Mouse (Mus musculus) neural tube, embryonic 11.5 days (tissue): Measurements from ENCODE around the gene Pmpcb. TPM values are rescaled to one million over a fixed set of nuclear protein-coding genes. Genes with fewer than 3 reads are reported as not detected.
A peak's percentile ranks its signal among the peaks of the same experiment; 100 is the strongest.

ENCODE experiments used
- ATAC-seq: fragments of 200-750 bp; cut with Nextera tagmentation; 2 replicates; pipeline ENCODE4 v1.8.0; 2017; ENCODE audit warnings: moderate number of reproducible peaks, mild to moderate bottlenecking, moderate TSS enrichment, moderate library complexity; ENCODE audit not compliant: insufficient read depth, low FRiP score, low TSS enrichment
- DNase-seq: peaks from one replicate; pipeline ENCODE4 v3.0.0-alpha.2; 2015; ENCODE audit warnings: low spot score
- H3K27ac ChIP-seq: fragments of 300-500 bp; sonication (generic); 2 replicates; pipeline ENCODE4 v1.5.1; 2014; ENCODE audit warnings: low read depth, mild to moderate bottlenecking, low read length
- H3K27me3 ChIP-seq: fragments of 300-500 bp; sonication (generic); 2 replicates; pipeline ENCODE4 v1.6.1; 2014; ENCODE audit warnings: mild to moderate bottlenecking, low read length, mixed read lengths; ENCODE audit not compliant: control insufficient read depth, insufficient read depth
- H3K36me3 ChIP-seq: fragments of 300-500 bp; sonication (generic); 2 replicates; pipeline ENCODE4 v1.6.1; 2014; ENCODE audit warnings: mild to moderate bottlenecking, low read length, moderate library complexity, mixed read lengths; ENCODE audit not compliant: control insufficient read depth, insufficient read depth
- H3K4me1 ChIP-seq: fragments of 300-500 bp; sonication (generic); 2 replicates; pipeline ENCODE4 v1.6.1; 2014; ENCODE audit warnings: low read length, mixed read lengths; ENCODE audit not compliant: control insufficient read depth, insufficient read depth
- H3K4me2 ChIP-seq: fragments of 300-500 bp; sonication (generic); 2 replicates; pipeline ENCODE4 v1.6.1; 2014; ENCODE audit warnings: low read depth, mild to moderate bottlenecking, moderate library complexity
- H3K4me3 ChIP-seq: fragments of 300-500 bp; sonication (generic); 2 replicates; pipeline ENCODE4 v1.5.1; 2014; ENCODE audit warnings: low read depth, low read length
- H3K9ac ChIP-seq: fragments of 300-500 bp; sonication (generic); 2 replicates; pipeline ENCODE4 v1.6.1; 2014; ENCODE audit warnings: mild to moderate bottlenecking, low read length
- H3K9me3 ChIP-seq: fragments of 300-500 bp; sonication (generic); 2 replicates; pipeline ENCODE4 v1.6.1; 2016; ENCODE audit warnings: low read length; ENCODE audit not compliant: control insufficient read depth
- WGBS: fragments of 180-500 bp; shearing (Covaris S2); extraction: QIAGEN DNeasy Blood & Tissue Kit; methylation state at CpG from one replicate; pipeline ENCODE4 v1.1.7; 2014; 5-methylcytosine and 5-hydroxymethylcytosine counted together
- polyA plus RNA-seq: library from polyadenylated mRNA; unstranded; fragments of >200 nt; fragmentation: Nextera tagmentation; extraction: Ambion mirVana; gene quantifications from 2 replicates; pipeline ENCODE4 v1.2.1, GENCODE M21; 2014

The Pmpcb gene
- polyA plus RNA-seq, 1 experiment from 2014 or later: 96.1 TPM

GRCm38 (mm10) chr5:21719209-21719608 lies 17.7 kb upstream of the Pmpcb start:
- no peaks in the 10 kb centered on the region for H3K27me3 ChIP-seq
- H3K4me3 ChIP-seq: no peak overlapping the region
- no peak overlapping the region for H3K27ac ChIP-seq
- no peaks in the 10 kb centered on the region for H3K36me3 ChIP-seq
- no peaks in the 10 kb centered on the region for H3K9me3 ChIP-seq
- no peak overlapping the region for H3K9ac ChIP-seq
- DNase-seq (no peak), ATAC-seq (no peak)
- WGBS: 96% methylated on average over 2 of the region's 2 CpGs
- H3K4me2 ChIP-seq: no peak overlapping the region
- H3K4me1 ChIP-seq: no peaks in the 10 kb centered on the region

DNA sequence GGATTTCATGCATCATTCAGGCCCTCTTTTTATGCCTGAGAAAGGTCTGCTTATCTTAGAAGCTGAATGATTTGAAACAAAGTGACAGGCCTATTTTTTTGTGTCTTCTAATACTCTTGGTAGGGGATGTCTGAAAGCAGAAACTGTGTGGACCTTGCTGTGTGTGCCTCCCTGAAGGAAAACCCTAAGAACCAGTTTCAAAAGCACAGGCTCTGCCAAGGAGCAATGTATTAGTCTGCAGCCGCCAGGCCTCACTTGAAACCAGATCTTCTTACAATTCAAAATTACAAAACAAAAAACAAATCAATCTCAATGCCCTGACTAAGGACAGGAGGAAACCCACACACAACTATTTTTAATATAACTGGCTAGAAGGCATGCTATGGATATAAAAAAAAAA lies 12.5 kb upstream of the Pmpcb start:
- ATAC-seq: 0 out of 2 replicates have a peak, but pooled peaks have one; percentile 9

DNA sequence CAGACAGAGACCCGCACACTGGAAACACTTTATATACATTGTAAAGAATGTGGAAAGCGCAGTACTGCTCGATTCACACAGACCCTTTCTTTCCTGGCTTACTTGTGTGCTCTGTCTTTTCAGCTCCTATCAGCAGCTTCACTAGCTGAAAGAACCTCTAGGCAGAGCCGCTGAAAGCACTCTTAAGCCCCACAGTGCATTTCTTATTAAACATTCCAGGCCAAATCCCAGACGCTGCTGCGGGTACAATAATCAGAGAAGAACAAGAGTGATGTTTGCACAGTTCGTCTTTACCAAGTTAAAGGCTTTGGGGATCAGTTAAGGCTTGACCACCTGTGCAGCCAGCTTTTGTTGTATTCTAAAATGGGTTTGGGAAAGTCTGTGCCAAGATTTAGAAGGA lies 12.1 kb upstream of the Pmpcb start:
- peak overlapping the region; percentile 77 for H3K27ac ChIP-seq
- no peak for DNase-seq
- WGBS: 61% methylated on average over 7 of the region's 7 CpGs
- H3K4me2 ChIP-seq: no peak overlapping the region
- H3K4me3 ChIP-seq: no peak overlapping the region
- no peaks in the 10 kb centered on the region for H3K4me1 ChIP-seq
- ATAC-seq: peak; percentile 60; the same call in 1 of the 2 replicates
- H3K27me3 ChIP-seq: no peaks in the 10 kb centered on the region
- no peaks in the 10 kb centered on the region for H3K36me3 ChIP-seq
- no peaks in the 10 kb centered on the region for H3K9me3 ChIP-seq
- no peak overlapping the region for H3K9ac ChIP-seq

More for the DNA sequence above, 12.5 kb upstream of the Pmpcb start:
- H3K9me3 ChIP-seq: no peaks in the 10 kb centered on the region
- no peak overlapping the region; the same call in 1 of the 2 replicates for H3K9ac ChIP-seq
- no peak overlapping the region for H3K4me3 ChIP-seq
- no peaks in the 10 kb centered on the region for H3K36me3 ChIP-seq
- H3K27ac ChIP-seq: peak overlapping the region; percentile 77
- WGBS: 85% methylated on average over 1 of the region's 1 CpGs
- no peak overlapping the region for H3K4me2 ChIP-seq
- no peak for DNase-seq
- H3K4me1 ChIP-seq: no peaks in the 10 kb centered on the region
- H3K27me3 ChIP-seq: no peaks in the 10 kb centered on the region

DNA sequence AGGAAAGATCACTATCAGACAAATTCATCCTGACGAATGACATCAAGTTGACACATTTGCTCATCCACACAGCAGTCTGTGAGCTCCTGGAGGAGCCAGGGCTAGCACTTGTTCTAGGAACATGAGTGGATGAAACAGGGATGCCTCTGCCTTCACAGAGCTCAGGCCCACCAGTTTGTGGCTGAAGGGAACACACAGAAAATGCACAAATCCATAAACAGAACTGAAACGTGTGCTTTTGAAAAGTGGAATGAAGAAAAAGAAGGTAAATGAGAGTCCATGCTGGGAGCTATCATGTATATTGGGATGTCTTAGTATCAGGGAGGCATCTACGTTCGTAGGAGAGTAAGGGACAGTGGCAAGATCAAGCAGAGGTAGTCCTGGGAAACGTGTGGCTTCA lies 7.8 kb upstream of the Pmpcb start:
- H3K4me1 ChIP-seq: no peaks in the 10 kb centered on the region; the same call in 1 of the 2 replicates
- H3K9ac ChIP-seq: no peak overlapping the region
- H3K4me3 ChIP-seq: no peak overlapping the region
- DNase-seq (no peak), ATAC-seq (no peak)
- no peaks in the 10 kb centered on the region for H3K9me3 ChIP-seq
- H3K36me3 ChIP-seq: no peaks in the 10 kb centered on the region
- H3K27ac ChIP-seq: no peak overlapping the region
- 84% methylated on average over 5 of the region's 5 CpGs for WGBS
- no peaks in the 10 kb centered on the region for H3K27me3 ChIP-seq
- no peak overlapping the region for H3K4me2 ChIP-seq

GRCm38 (mm10) chr5:21732177-21732911 lies 4.6 kb upstream of the Pmpcb start:
- ATAC-seq: peak; percentile 40
- no peak overlapping the region for H3K4me3 ChIP-seq
- no peak overlapping the region for H3K9ac ChIP-seq

GRCm38 (mm10) chr5:21732930-21733329 lies 4.0 kb upstream of the Pmpcb start:
- peaks cover 4% of the 10 kb centered on the region for H3K4me1 ChIP-seq
- H3K27me3 ChIP-seq: no peaks in the 10 kb centered on the region
- no peaks in the 10 kb centered on the region for H3K36me3 ChIP-seq
- no peak overlapping the region for H3K4me2 ChIP-seq
- H3K9ac ChIP-seq: no peak overlapping the region
- peak; percentile 94 for ATAC-seq
- WGBS: 32% methylated on average over 8 of the region's 8 CpGs
- peak overlapping the region; percentile 85 for H3K27ac ChIP-seq
- no peak overlapping the region for H3K4me3 ChIP-seq
- H3K9me3 ChIP-seq: no peaks in the 10 kb centered on the region
- DNase-seq: peak; percentile 85

More at GRCm38 (mm10) chr5:21732177-21732911, 4.6 kb upstream of the Pmpcb start:
- Histone ChIP-seq H3K27me3 (no peaks in the 10 kb centered on the region), H3K27ac (peak overlapping the region; percentile 85), H3K4me2 (no peak overlapping the region), H3K9me3 (no peaks in the 10 kb centered on the region), H3K4me1 (no peaks in the 10 kb centered on the region; the same call in 1 of the 2 replicates), H3K36me3 (no peaks in the 10 kb centered on the region)
- peak; percentile 42 for DNase-seq
- 56% methylated on average over 3 of the region's 3 CpGs for WGBS

DNA sequence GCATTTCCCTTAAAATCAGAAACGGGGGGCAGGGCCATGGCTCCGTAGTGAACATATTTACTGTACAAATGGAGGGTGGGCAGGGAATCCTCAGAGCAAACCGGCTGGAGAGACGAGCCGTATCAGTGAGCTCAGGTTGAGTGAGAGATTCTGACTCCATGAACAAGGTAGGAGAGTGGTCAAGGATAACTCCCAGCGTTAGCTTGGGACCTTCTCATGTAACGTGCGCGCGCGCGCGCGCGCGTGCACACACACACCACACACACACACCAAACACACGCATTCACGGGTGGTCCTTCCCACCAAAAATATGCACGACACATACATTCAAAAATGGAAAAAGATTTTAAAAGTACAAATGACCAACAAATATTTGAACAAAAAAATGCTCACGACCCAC lies 1.8 kb upstream of the Pmpcb start:
- ATAC-seq: no peak
- Histone ChIP-seq H3K27me3 (no peaks in the 10 kb centered on the region), H3K27ac (no peak overlapping the region), H3K9ac (no peak overlapping the region), H3K4me1 (peaks cover 6% of the 10 kb centered on the region), H3K4me2 (no peak overlapping the region), H3K4me3 (no peak overlapping the region), H3K36me3 (no peaks in the 10 kb centered on the region), H3K9me3 (no peaks in the 10 kb centered on the region)
- DNase-seq: no peak
- WGBS: 70% methylated on average over 20 of the region's 20 CpGs

DNA sequence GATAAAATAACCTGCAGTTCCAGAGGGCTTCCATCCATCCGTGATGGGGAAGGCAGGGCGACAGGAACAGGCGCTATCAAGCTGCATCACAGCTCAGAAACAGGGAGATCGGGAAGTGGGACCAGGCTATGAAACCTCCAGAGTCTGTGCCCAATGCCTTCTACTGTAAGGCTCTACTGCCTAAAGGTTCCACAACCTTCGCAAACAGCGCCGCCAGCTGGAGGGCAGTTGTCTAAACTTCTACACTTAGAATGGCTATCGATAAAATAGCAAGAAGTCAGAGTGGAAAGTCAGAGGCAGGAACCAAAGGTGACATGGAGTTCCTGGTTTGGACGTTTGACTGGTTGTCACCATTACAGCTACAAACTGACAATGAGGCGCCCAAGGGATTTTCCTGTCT lies 1.4 kb upstream of the Pmpcb start:
- Histone ChIP-seq H3K9me3 (no peaks in the 10 kb centered on the region), H3K27ac (no peak overlapping the region), H3K4me3 (no peak overlapping the region), H3K4me2 (no peak overlapping the region), H3K36me3 (no peaks in the 10 kb centered on the region), H3K4me1 (peaks cover 6% of the 10 kb centered on the region), H3K27me3 (no peaks in the 10 kb centered on the region), H3K9ac (no peak overlapping the region)
- 37% methylated on average over 10 of the region's 10 CpGs for WGBS
- peak; percentile 74 for DNase-seq
- ATAC-seq: no peak

DNA sequence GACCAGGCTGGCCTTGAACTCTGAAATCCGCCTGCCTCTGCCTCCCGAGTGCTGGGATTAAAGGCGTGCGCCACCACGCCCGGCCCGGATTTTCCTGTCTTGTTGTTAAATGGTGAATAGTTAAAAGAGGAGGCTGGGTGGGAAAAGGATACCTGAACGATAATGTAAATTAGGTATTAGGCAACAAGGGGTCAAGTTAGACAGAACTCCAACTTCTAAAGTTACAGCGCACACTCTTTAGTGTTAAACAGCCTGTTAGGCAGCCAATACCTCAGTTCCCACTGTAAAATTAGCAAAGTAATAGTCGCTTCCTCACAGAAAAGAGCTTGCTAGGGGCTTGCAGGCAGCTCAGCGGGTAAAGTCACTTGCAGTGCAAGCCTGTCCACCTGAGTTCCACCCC lies 895 bp upstream of the Pmpcb start:
- Histone ChIP-seq H3K4me3 (no peak overlapping the region), H3K27me3 (no peaks in the 10 kb centered on the region), H3K4me2 (no peak overlapping the region), H3K36me3 (no peaks in the 10 kb centered on the region), H3K9me3 (no peaks in the 10 kb centered on the region), H3K9ac (no peak overlapping the region), H3K27ac (no peak overlapping the region), H3K4me1 (peaks cover 6% of the 10 kb centered on the region)
- DNase-seq (no peak), ATAC-seq (no peak)
- WGBS: 86% methylated on average over 11 of the region's 11 CpGs
